Mouse (Mus musculus) olfactory bulb, adult 2 months (tissue): Measurements from ENCODE around the gene Gch1.

Experiments
- CTCF ChIP-seq: fragments of 200-500 bp; IDR thresholded peaks from 2 replicates; pipeline ENCODE4 v1.5.1; 2012; ENCODE audit warnings: low read depth, mild to moderate bottlenecking, low read length, moderate library complexity; ENCODE audit not compliant: insufficient read depth
- POLR2A ChIP-seq: fragments of 200-500 bp; IDR thresholded peaks from 2 replicates; pipeline ENCODE4 v1.6.1; 2012; ENCODE audit warnings: mild to moderate bottlenecking, low read depth, low read length, moderate library complexity; ENCODE audit not compliant: insufficient read depth

DNA sequence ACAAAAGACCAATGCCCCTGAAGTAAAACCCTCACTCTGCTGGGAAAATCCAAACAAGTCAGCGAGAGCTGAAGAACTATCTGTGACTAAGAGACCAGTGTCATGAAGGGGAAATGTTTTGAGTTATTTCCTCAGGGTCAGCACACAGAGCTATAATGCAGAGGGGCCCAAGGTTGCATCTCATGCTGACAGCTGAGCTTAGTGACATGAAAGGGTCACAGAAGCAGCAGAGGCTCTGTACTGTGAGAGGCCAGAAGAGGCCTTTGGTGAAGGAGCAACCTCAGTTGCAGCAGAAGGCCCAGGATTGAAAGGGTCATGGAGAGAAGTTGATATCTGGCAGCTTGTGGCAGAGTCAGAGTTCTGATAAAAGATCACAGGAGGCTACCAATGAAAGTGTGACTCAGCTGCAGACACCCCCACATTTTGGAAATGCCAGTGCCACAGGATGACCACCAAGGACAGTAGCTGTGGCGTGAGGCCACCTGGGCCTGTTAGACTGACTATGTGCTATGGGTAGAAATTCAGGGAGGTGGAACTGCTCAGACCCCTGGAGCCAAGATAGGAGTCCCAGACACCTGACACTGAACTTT, 29.1 kb downstream of the Gch1 start:
- TF ChIP-seq CTCF (no peak), POLR2A (no peak)
